Comparison of ENCODE assay signal across 20 mouse cellular contexts in genomic region chrX:7797327-7797726, GRCm38 (mm10). TPM values are rescaled to one million over a fixed set of nuclear protein-coding genes. Genes with fewer than 3 reads are reported as not detected.
A peak's percentile ranks its signal among the peaks of the same experiment; 100 is the strongest.
DNase-seq lines count a peak whose midpoint lies in the region; ATAC-seq lines count a peak whose summit lies in the region.
"Had no signal": no experiment of that assay in that cellular context is flagged by ENCODE, and none has a peak within 500 bp of the region (broad histone marks: within the 10 kb centered on the region; RNA-seq: fewer than 3 reads in every experiment).

No protein-coding gene starts in this region.

- peak; percentile 74 for ATAC-seq in liver, embryonic 12.5 days
- ATAC-seq in liver, embryonic 11.5 days (replicated peaks; ENCODE audit: low FRiP score): no peak
- peak; percentile 65 for ATAC-seq in liver, embryonic 13.5 days (ENCODE audit: low read depth)
- ATAC-seq: forebrain, embryonic 15.5 days had no signal

- H3K36me3 ChIP-seq in liver, embryonic 12.5 days: peaks cover 50% of the 10 kb centered on the region
- H3K36me3 ChIP-seq in liver, embryonic 11.5 days (ENCODE audit: control insufficient read depth, insufficient read depth, low read length): peaks cover 2% of the 10 kb centered on the region; the same call in 1 of the 2 replicates
- peaks cover 42% of the 10 kb centered on the region for H3K36me3 ChIP-seq in liver, embryonic 13.5 days

- H3K4me1 ChIP-seq in liver, embryonic 12.5 days: peaks cover 3% of the 10 kb centered on the region; the same call in 1 of the 2 replicates
- H3K4me1 ChIP-seq in liver, embryonic 11.5 days (replicated peaks; ENCODE audit: control insufficient read depth, insufficient read depth, low read length): no peaks in the 10 kb centered on the region
- H3K4me1 ChIP-seq in liver, embryonic 13.5 days (replicated peaks): peaks cover 3% of the 10 kb centered on the region
- H3K4me1 ChIP-seq: embryonic facial prominence, embryonic 12.5 days; forebrain, embryonic 15.5 days; heart, embryonic 15.5 days; hindbrain, embryonic 10.5 days; megakaryocyte, embryonic 14.5 days had no signal

- no peak overlapping the region for H3K27ac ChIP-seq in liver, embryonic 12.5 days
- H3K27ac ChIP-seq in liver, embryonic 11.5 days (ENCODE audit: low read depth, low read length): no peak overlapping the region
- H3K27ac ChIP-seq in liver, embryonic 13.5 days: no peak overlapping the region
- H3K27ac ChIP-seq: embryonic facial prominence, embryonic 12.5 days; forebrain, embryonic 15.5 days; heart, embryonic 15.5 days; hindbrain, embryonic 10.5 days had no signal

- DNase-seq in liver, embryonic 11.5 days (ENCODE audit: low spot score): no peak
- DNase-seq in kidney, adult 8-10 months: peak; percentile 51 to 70
- no peak for DNase-seq in liver, embryonic 13.5 days
- DNase-seq in heart, postnatal 14 days: no peak
- no peak for DNase-seq in heart, postnatal 25 days (ENCODE audit: low spot score)
- no peak for DNase-seq in thymus, postnatal 36 days
- DNase-seq: adrenal gland, postnatal 10 days; cerebellum, adult 9-11 months; gastrocnemius, postnatal 36 days; layer of hippocampus, postnatal 36 days; lung, postnatal 14 days; midbrain, embryonic 14.5 days; right cerebral cortex, postnatal 25 days had no signal

- H3K4me3 ChIP-seq in liver, embryonic 12.5 days: no peak overlapping the region
- H3K4me3 ChIP-seq in liver, embryonic 11.5 days (ENCODE audit: low read depth, low read length): no peak overlapping the region
- no peak overlapping the region for H3K4me3 ChIP-seq in liver, embryonic 13.5 days (replicated peaks)
- H3K4me3 ChIP-seq: embryonic facial prominence, embryonic 12.5 days; forebrain, embryonic 15.5 days; heart, embryonic 15.5 days; hindbrain, embryonic 10.5 days; megakaryocyte, embryonic 14.5 days; myocyte had no signal

- H3K9me3 ChIP-seq in liver, embryonic 12.5 days (replicated peaks): no peaks in the 10 kb centered on the region
- H3K9me3 ChIP-seq in liver, embryonic 11.5 days (ENCODE audit: control insufficient read depth, low read length): no peaks in the 10 kb centered on the region
- H3K9me3 ChIP-seq in liver, embryonic 13.5 days (replicated peaks): no peaks in the 10 kb centered on the region
- H3K9me3 ChIP-seq: embryonic facial prominence, embryonic 12.5 days; forebrain, embryonic 15.5 days; heart, embryonic 15.5 days; hindbrain, embryonic 10.5 days; megakaryocyte, embryonic 14.5 days had no signal

- H3K4me2 ChIP-seq in liver, embryonic 12.5 days: no peak overlapping the region
- no peak overlapping the region for H3K4me2 ChIP-seq in liver, embryonic 11.5 days
- H3K4me2 ChIP-seq in liver, embryonic 13.5 days: no peak overlapping the region
- H3K4me2 ChIP-seq: embryonic facial prominence, embryonic 12.5 days; forebrain, embryonic 15.5 days; heart, embryonic 15.5 days had no signal

- no peaks in the 10 kb centered on the region for H3K27me3 ChIP-seq in liver, embryonic 12.5 days (replicated peaks)
- H3K27me3 ChIP-seq in liver, embryonic 11.5 days (replicated peaks; ENCODE audit: control insufficient read depth, insufficient read depth, low read length): no peaks in the 10 kb centered on the region
- H3K27me3 ChIP-seq in liver, embryonic 13.5 days: no peaks in the 10 kb centered on the region
- H3K27me3 ChIP-seq: embryonic facial prominence, embryonic 12.5 days; forebrain, embryonic 15.5 days; heart, embryonic 15.5 days; megakaryocyte, embryonic 14.5 days had no signal

- intact Hi-C loops in heart, postnatal 14 days (cut with DNase I): no loop called here
- intact Hi-C loops in heart, postnatal 25 days (cut with DNase I): no loop called here

- WGBS in liver, embryonic 12.5 days (ENCODE audit: insufficient replicate concordance): 49% methylated on average over 3 of the region's 3 CpGs
- WGBS in liver, embryonic 11.5 days: 67% methylated on average over 3 of the region's 3 CpGs
- 54% methylated on average over 3 of the region's 3 CpGs for WGBS in liver, embryonic 13.5 days (ENCODE audit: insufficient replicate concordance)

- H3K9ac ChIP-seq in liver, embryonic 12.5 days: no peak overlapping the region
- H3K9ac ChIP-seq in liver, embryonic 11.5 days (ENCODE audit: low read depth, low read length): no peak overlapping the region
- H3K9ac ChIP-seq in liver, embryonic 13.5 days: no peak overlapping the region
- H3K9ac ChIP-seq: embryonic facial prominence, embryonic 12.5 days; forebrain, embryonic 15.5 days; heart, embryonic 15.5 days had no signal

RNA-seq across cellular contexts. Expression of gene Gripap1, which starts 7.8 kb away (rescaled TPM):
- 36.8 and 39.1 TPM in 2 replicates for polyA plus RNA-seq in liver, embryonic 12.5 days (2016; fragmentation: Nextera tagmentation; extraction: Ambion mirVana)
- 45.0 and 47.2 TPM in 2 replicates for polyA plus RNA-seq in liver, embryonic 11.5 days (2014; fragmentation: Nextera tagmentation; extraction: Ambion mirVana)
- 30.6 and 32.3 TPM in 2 replicates for polyA plus RNA-seq in liver, embryonic 13.5 days (2015; fragmentation: Nextera tagmentation; extraction: Ambion mirVana)
- total RNA-seq in heart, postnatal 14 days (2021): 10 to 100 TPM; 26.1 to 31.7 TPM
- total RNA-seq in heart, postnatal 25 days (2021): 10 to 100 TPM; 24.7 to 26.9 TPM

RNA-seq across cellular contexts. Expression of gene Kcnd1, which starts 24.8 kb away (rescaled TPM):
- polyA plus RNA-seq in liver, embryonic 12.5 days (2016; fragmentation: Nextera tagmentation; extraction: Ambion mirVana): 0.37 and 0.38 TPM in 2 replicates
- polyA plus RNA-seq in liver, embryonic 11.5 days (2014; fragmentation: Nextera tagmentation; extraction: Ambion mirVana): 0.84 and 0.94 TPM in 2 replicates
- polyA plus RNA-seq in liver, embryonic 13.5 days (2015; fragmentation: Nextera tagmentation; extraction: Ambion mirVana): 0.13 and 0.34 TPM in 2 replicates
- total RNA-seq in heart, postnatal 14 days (2021): under 1 TPM; 0.39 to 0.45 TPM
- total RNA-seq in heart, postnatal 25 days (2021): under 1 TPM; 0.22 to 0.23 TPM

RNA-seq across cellular contexts. Expression of gene Tfe3, which starts 35.0 kb away (rescaled TPM):
- 14.1 and 15.1 TPM in 2 replicates for polyA plus RNA-seq in liver, embryonic 12.5 days (2016; fragmentation: Nextera tagmentation; extraction: Ambion mirVana)
- polyA plus RNA-seq in liver, embryonic 11.5 days (2014; fragmentation: Nextera tagmentation; extraction: Ambion mirVana): 15.9 and 16.0 TPM in 2 replicates
- polyA plus RNA-seq in liver, embryonic 13.5 days (2015; fragmentation: Nextera tagmentation; extraction: Ambion mirVana): 8.9 and 10.1 TPM in 2 replicates
- total RNA-seq in heart, postnatal 14 days (2021): 10 to 100 TPM; 14.8 to 19.9 TPM
- 10 to 100 TPM; 15.0 to 16.8 TPM for total RNA-seq in heart, postnatal 25 days (2021)

RNA-seq across cellular contexts. Expression of gene Otud5, which starts 43.8 kb away (rescaled TPM):
- 57.3 and 60.1 TPM in 2 replicates for polyA plus RNA-seq in liver, embryonic 12.5 days (2016; fragmentation: Nextera tagmentation; extraction: Ambion mirVana)
- polyA plus RNA-seq in liver, embryonic 11.5 days (2014; fragmentation: Nextera tagmentation; extraction: Ambion mirVana): 32.2 and 33.1 TPM in 2 replicates
- 33.8 and 35.7 TPM in 2 replicates for polyA plus RNA-seq in liver, embryonic 13.5 days (2015; fragmentation: Nextera tagmentation; extraction: Ambion mirVana)
- total RNA-seq in heart, postnatal 14 days (2021): 10 to 100 TPM; 33.5 to 33.8 TPM
- total RNA-seq in heart, postnatal 25 days (2021): 10 to 100 TPM; 25.7 to 28.5 TPM

RNA-seq across cellular contexts. Expression of gene Ccdc120, which starts 46.6 kb away (rescaled TPM):
- 2.6 and 3.2 TPM in 2 replicates for polyA plus RNA-seq in liver, embryonic 12.5 days (2016; fragmentation: Nextera tagmentation; extraction: Ambion mirVana)
- 4.7 and 6.5 TPM in 2 replicates for polyA plus RNA-seq in liver, embryonic 11.5 days (2014; fragmentation: Nextera tagmentation; extraction: Ambion mirVana)
- polyA plus RNA-seq in liver, embryonic 13.5 days (2015; fragmentation: Nextera tagmentation; extraction: Ambion mirVana): 1.7 TPM in 2 replicates
- 1 to 10 TPM in 1 of 2 experiments, under 1 TPM in 1; 0.74 to 1.2 TPM for total RNA-seq in heart, postnatal 14 days (2021)
- total RNA-seq in heart, postnatal 25 days (2021): 1 to 10 TPM in 1 of 2 experiments, under 1 TPM in 1; 0.91 to 2.0 TPM

Comparison
In these comparisons a context has a peak if more than half of its experiments do, and no peak if none do; other contexts are left out.
1. DNase-seq: peak in kidney, adult 8-10 months (2 of 2); none in liver, embryonic 11.5 days (single experiment), liver, embryonic 13.5 days (single experiment), heart, postnatal 14 days (0 of 2), heart, postnatal 25 days (single experiment) and thymus, postnatal 36 days (0 of 2).